Mouse (Mus musculus): ENCODE data around the gene Parg.

- TF ChIP-seq TCF12 (IDR thresholded peaks at IDR 0.05; ENCODE audit: insufficient read depth, poor library complexity, severe bottlenecking) = no peak
- no peak for TF ChIP-seq CEBPB (IDR thresholded peaks at IDR 0.05; ENCODE audit: insufficient read depth, poor library complexity, severe bottlenecking)
- TF ChIP-seq MAX (IDR thresholded peaks at IDR 0.05; ENCODE audit: low read depth) = no peak
- TF ChIP-seq E2F4 (IDR thresholded peaks at IDR 0.05; ENCODE audit: insufficient read depth) = no peak
- TF ChIP-seq POLR2AphosphoS2 (IDR thresholded peaks at IDR 0.05; ENCODE audit: insufficient read length, low read depth) = no peak
- TF ChIP-seq POLR2A (IDR thresholded peaks at IDR 0.05; ENCODE audit: insufficient read length, low read depth) = no peak
- no peak for TF ChIP-seq SRF (IDR thresholded peaks at IDR 0.05; ENCODE audit: control insufficient read depth, insufficient read length, low read depth)
These were observed 109.8 kb downstream of the Parg start for GRCm38 (mm10) chr14:32311381-32312035.

Data from myocyte (in vitro differentiated cells).